Mouse (Mus musculus): Measurements from ENCODE around the gene Mrpl28.
A peak's percentile ranks its signal among the peaks of the same experiment; 100 is the strongest.

The Mrpl28 gene

GRCm38 (mm10) chr17:26115956-26116487 lies 7.3 kb upstream of the Mrpl28 start:
- DNase-seq (ENCODE audit: low read depth, low spot score) = no peak

DNA sequence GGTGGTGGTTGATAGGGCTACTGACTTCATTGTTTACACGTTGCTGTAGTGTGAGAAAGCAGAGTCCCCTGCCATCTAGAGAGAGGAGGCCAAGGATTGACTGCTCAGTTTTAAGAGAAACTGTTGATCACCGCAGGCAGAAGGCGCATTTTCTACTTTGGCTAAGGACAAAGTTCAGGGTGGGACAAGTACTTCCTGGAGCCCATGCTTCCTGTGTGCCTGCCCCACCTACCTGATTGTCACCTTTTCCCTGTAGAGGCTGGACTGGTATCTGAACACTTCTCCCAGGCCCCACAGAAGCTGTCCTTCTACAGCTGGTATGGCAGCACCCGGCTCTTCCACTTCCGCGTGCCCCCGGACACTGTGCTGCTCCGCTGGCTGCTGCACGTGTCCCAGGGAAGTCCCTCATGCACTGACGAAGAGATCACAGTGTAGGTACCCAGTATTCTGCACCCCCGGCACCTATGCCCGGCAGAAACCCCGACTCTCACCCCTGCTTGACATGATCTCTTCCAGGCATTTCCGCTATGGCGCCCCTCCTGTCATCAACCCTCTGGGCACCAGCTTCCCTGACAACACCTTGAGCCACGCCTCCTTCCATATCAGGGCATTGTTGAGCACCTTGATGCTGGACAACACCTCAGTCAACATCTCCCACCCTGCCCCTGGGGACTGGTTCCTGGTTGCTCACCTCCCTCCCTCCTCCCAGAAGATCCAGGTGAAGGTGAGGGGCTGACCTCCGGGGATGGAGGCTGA lies 6.6 kb upstream of the Mrpl28 start:
- DNase-seq (ENCODE audit: low read depth, low spot score) = no peak

DNA sequence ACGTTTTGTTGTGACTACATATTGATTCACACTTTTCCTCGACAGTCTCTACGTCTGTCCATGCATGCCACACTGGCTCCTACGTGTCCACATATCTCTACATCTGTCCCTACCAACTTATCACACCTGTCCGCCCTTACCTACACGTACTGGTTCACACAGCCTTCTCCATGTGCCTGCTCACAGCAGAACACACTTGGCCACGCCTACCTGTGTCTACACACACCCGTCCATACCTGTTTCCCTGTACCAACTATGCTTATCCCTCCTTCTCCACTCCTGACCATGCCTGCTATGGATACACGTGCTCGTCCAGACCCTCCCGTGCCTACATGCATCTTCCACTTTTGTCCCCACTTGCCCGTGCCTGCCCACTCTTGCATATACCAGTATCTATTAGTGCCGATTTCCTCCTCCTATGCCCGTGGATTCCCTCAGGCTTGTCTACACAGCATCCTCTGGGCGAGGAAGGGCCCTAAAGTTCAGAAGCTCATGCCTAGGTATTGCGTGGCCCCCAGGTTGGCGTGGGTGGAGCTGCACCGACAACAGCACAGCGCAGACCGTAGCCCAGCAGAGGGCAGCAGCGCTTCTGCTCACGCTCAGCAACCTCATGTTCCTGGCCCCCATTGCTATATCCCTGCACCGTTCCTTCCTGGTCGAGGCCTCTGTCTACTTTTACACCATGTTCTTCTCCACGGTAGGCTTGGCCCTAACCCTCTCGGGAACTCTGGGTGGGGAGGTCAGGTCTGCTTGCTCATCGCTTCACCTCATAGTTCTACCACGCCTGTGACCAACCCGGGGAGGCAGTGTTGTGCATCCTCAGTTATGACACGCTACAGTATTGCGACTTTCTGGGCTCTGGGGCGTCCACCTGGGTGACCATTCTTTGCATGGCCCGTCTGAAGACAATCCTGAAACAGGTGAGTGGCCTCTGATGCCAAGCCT lies 3.3 kb upstream of the Mrpl28 start:
- DNase-seq (ENCODE audit: low read depth, low spot score) = peak; percentile 94

DNA sequence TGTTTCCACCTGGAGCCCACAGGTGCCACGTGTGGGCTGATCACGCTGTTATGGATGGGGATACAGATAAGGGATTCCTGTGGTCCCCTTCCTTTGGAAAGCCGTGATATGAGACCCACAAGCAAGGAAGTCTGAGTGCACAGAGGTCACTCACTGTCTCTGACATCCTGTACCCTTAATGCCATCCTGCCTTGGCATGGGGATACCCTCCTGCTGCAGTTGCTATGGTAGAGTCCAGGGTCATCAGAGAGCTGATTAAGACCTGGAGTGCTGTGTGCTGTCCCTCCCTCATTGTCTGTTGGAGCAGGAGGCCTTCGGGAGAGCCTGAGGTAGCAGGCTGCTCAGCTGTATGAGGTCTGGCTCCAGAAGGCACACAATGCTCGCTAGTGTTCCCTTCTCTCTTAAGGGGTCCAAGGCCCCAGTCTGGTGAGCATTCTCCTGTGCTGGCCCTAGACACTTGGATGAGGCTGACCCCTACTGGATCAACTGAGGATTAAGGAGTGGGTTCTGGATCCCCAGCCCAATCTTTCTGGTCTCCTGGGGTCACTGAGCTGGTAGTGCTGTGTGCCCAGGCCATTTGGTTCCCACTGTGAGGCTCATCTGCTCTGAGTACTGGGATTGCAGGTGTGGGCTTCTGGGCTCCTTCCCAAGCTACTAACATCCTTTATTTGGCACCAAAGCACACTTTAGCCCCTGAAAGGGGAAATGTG lies 714 bp upstream of the Mrpl28 start:
- no peak for DNase-seq (ENCODE audit: low read depth, low spot score)

GRCm38 (mm10) chr17:26124560-26124959 lies 1.3 kb downstream of the Mrpl28 start:
- no peak for DNase-seq (ENCODE audit: low read depth, low spot score)

DNA sequence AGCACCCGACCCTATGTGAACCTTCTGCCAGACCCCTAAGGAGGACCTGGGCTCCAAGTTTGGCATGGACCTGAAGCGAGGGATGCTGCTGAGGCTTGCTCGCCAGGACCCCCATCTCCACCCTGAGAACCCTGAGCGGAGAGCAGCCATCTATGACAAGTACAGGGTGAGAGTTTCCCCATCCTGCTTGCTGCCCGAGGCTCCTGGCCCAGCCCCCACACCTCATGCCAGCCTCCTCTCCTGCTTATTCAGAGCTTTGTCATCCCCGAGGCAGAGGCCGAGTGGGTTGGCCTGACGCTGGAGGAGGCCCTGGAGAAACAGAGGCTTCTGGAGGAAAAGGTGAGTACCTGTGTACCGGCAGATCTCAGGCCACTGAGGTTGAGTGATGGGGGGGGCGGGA lies 1.9 kb downstream of the Mrpl28 start:
- DNase-seq (ENCODE audit: low read depth, low spot score) = no peak

GRCm38 (mm10) chr17:26131062-26131732 lies 7.9 kb downstream of the Mrpl28 start:
- DNase-seq (ENCODE audit: low read depth, low spot score) = peak; percentile 58

- DNase-seq (ENCODE audit: low read depth, low spot score) = no peak
These were observed 8.9 kb downstream of the Mrpl28 start for GRCm38 (mm10) chr17:26131856-26132853.

- DNase-seq (ENCODE audit: low read depth, low spot score) = no peak
These were observed 13.9 kb downstream of the Mrpl28 start for GRCm38 (mm10) chr17:26137106-26137750.

GRCm38 (mm10) chr17:26137751-26138130 lies 14.4 kb downstream of the Mrpl28 start:
- DNase-seq (ENCODE audit: low read depth, low spot score) = no peak

- peak; percentile 99 for DNase-seq (ENCODE audit: low read depth, low spot score)
These were observed 15.0 kb downstream of the Mrpl28 start, which contains the start of gene Axin1 for GRCm38 (mm10) chr17:26138239-26138836. Axin1 (plus strand) TSS chr17:26138688.

DNA sequence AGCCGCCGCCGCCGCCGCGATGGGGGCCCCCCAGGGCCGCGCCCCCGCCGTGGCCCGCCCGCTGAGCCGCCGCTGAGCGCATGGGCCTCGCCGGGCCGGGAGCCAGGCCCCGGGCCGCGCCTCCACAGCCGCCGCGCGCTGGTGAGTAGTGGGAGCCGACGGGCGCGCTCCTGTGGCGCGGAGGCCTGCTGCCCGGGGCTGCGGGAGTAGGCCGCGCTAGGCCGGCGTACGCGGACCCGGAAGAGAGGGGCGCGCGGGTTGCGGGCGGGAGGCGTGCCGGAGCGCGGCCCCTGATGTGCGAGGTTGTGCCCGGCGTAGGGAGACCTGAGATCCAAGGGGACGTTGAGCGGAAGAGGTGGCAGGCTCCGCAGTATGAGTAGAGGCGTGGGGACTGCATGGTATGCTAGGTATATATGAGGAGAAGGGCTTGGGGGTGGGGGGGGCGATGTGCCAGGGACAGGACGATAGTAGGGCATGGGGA lies 15.6 kb downstream of the Mrpl28 start:
- DNase-seq (ENCODE audit: low read depth, low spot score) = peak; percentile 56

DNA sequence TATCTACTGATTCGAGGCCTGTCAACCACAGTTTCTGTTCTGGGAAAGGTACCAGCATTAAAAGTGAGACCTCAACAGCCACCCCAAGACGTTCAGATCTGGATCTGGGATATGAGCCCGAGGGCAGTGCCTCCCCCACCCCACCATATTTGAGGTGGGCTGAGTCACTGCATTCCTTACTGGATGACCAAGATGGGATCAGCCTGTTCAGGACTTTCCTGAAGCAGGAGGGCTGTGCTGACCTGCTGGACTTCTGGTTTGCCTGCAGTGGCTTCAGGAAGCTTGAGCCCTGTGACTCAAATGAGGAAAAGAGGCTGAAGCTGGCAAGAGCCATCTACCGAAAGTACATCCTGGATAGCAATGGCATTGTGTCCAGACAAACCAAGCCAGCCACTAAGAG lies 19.5 kb downstream of the Mrpl28 start:
- DNase-seq (ENCODE audit: low read depth, low spot score) = no peak

DNA sequence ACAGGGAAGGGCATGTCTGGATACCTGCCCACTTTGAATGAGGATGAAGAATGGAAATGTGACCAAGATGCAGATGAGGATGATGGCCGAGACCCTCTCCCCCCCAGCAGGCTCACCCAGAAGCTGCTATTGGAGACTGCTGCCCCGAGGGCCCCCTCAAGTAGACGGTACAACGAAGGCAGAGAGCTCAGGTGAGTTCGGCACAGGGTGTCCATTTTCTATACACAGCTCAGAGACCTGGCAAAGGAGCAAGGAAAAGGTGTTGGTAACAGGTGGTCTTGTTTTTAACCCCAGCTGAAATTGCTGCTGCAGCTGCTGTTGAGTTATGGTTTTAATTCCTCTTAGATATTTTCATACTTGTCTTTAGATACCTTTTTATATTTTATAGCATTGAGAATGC lies 20.1 kb downstream of the Mrpl28 start:
- no peak for DNase-seq (ENCODE audit: low read depth, low spot score)

GRCm38 (mm10) chr17:26149056-26149455 lies 25.8 kb downstream of the Mrpl28 start:
- no peak for DNase-seq (ENCODE audit: low read depth, low spot score)

DNA sequence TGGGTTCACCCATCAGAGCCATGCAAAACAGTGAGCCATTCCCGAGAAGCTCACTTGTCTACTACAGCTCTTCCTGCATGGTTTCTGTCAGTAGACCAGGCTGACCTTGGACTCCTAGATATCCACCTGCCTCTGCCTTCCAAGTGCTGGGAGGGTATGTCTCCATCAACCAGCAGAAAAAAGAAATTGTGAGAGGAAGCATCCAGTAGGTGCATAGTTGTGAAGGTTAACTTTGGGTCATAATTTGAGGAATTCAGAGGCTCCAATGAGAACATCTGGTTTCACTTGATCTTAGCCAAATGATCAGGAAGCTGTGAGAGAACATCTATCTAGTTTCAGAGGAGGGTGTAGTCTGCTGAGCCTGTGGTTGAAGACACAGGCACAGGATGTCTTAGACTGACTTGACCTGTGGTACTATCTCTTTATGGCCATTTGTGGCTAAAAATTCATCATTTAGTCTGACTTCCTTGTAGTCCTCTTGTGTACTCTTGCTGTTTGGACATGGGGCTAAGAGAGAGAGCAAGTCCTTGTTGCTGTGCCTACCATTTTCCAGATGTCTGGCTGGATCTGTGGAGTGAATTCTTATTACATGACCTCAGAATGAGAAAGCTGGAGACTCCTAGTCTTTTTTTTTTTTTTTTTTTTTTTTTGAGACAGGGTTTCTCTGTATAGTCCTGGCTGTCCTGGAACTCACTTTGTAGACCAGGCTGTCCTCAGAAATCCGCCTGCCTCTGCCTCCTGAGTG lies 28.8 kb downstream of the Mrpl28 start:
- DNase-seq (ENCODE audit: low read depth, low spot score) = no peak

- DNase-seq (ENCODE audit: low read depth, low spot score) = no peak
These were observed 39.4 kb downstream of the Mrpl28 start for GRCm38 (mm10) chr17:26162736-26163135.

DNA sequence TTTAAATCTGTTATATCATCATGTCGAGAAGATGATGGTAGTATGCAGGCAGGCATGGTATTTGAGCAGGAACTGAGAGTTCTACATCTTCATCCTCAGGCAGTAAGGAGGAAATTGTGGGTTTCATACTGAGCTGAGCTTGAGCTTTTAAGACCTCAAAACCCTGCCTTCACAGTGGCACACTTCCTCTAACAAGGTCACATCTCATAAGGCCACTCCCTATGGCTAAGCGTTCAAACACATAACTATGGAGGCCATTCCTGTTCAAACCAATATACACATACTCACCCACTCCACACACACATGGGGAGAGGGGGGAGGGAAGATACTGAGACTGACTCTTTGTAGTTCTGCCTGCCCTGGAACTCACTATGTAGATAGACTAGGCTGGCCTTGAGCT lies 44.7 kb downstream of the Mrpl28 start:
- DNase-seq (ENCODE audit: low read depth, low spot score) = no peak

All from brain, adult 2 months (tissue).